Mouse (Mus musculus): ENCODE data around the gene Dnm3. TPM values are rescaled to one million over a fixed set of nuclear protein-coding genes. Genes with fewer than 3 reads are reported as not detected.

The Dnm3 gene
- polyA plus RNA-seq, 1 experiment from 2014 or later: 21.1 TPM

- H3K4me3 ChIP-seq: no peak overlapping the region
These were observed 403.0 kb downstream of the Dnm3 start for GRCm38 (mm10) chr1:162074626-162075410.

GRCm38 (mm10) chr1:162072917-162073578 is 404.8 kb downstream of the Dnm3 start:
- peak; percentile 79; the same call in 1 of the 2 replicates for ATAC-seq (ENCODE audit: insufficient number of reproducible peaks, insufficient read depth, low FRiP score, low TSS enrichment)
- H3K4me2 ChIP-seq (replicated peaks): no peak overlapping the region
- no peaks in the 10 kb centered on the region for H3K27me3 ChIP-seq
- no peaks in the 10 kb centered on the region for H3K9me3 ChIP-seq
- H3K9ac ChIP-seq: no peak overlapping the region
- peaks cover 48% of the 10 kb centered on the region for H3K4me1 ChIP-seq
- peak overlapping the region; percentile 97 for H3K27ac ChIP-seq
- no peak overlapping the region for H3K4me3 ChIP-seq
- 25% methylated on average over 7 of the region's 7 CpGs for WGBS
- H3K36me3 ChIP-seq: no peaks in the 10 kb centered on the region

More at GRCm38 (mm10) chr1:162074626-162075410, 403.0 kb downstream of the Dnm3 start:
- Histone ChIP-seq H3K4me2 (replicated peaks) (peak overlapping the region; percentile 20; the same call in 1 of the 2 replicates), H3K9ac (no peak overlapping the region), H3K4me1 (peaks cover 49% of the 10 kb centered on the region), H3K27me3 (no peaks in the 10 kb centered on the region), H3K36me3 (no peaks in the 10 kb centered on the region), H3K27ac (peak overlapping the region; percentile 97), H3K9me3 (no peaks in the 10 kb centered on the region)
- no peak for ATAC-seq (ENCODE audit: insufficient number of reproducible peaks, insufficient read depth, low FRiP score, low TSS enrichment)
- WGBS: 30% methylated on average over 17 of the region's 17 CpGs

GRCm38 (mm10) chr1:162053608-162054007 is 424.2 kb downstream of the Dnm3 start:
- Histone ChIP-seq H3K27me3 (no peaks in the 10 kb centered on the region), H3K36me3 (no peaks in the 10 kb centered on the region), H3K4me1 (peaks cover 16% of the 10 kb centered on the region), H3K9me3 (no peaks in the 10 kb centered on the region), H3K9ac (no peak overlapping the region), H3K27ac (peak overlapping the region; percentile 92), H3K4me2 (replicated peaks) (no peak overlapping the region), H3K4me3 (no peak overlapping the region)
- ATAC-seq (ENCODE audit: insufficient number of reproducible peaks, insufficient read depth, low FRiP score, low TSS enrichment): no peak
- WGBS: 15% methylated on average over 6 of the region's 6 CpGs

GRCm38 (mm10) chr1:162053186-162053585 is 424.6 kb downstream of the Dnm3 start:
- H3K9ac ChIP-seq: no peak overlapping the region
- no peak for ATAC-seq (ENCODE audit: insufficient number of reproducible peaks, insufficient read depth, low FRiP score, low TSS enrichment)
- no peak overlapping the region for H3K4me2 ChIP-seq (replicated peaks)

GRCm38 (mm10) chr1:162052755-162053154 is 425.1 kb downstream of the Dnm3 start:
- Histone ChIP-seq H3K27ac (peak overlapping the region; percentile 92), H3K36me3 (no peaks in the 10 kb centered on the region), H3K4me3 (no peak overlapping the region), H3K4me1 (peaks cover 16% of the 10 kb centered on the region), H3K4me2 (replicated peaks) (no peak overlapping the region), H3K9ac (no peak overlapping the region), H3K27me3 (no peaks in the 10 kb centered on the region), H3K9me3 (no peaks in the 10 kb centered on the region)
- 61% methylated on average over 6 of the region's 6 CpGs for WGBS
- ATAC-seq (ENCODE audit: insufficient number of reproducible peaks, insufficient read depth, low FRiP score, low TSS enrichment): no peak

More at GRCm38 (mm10) chr1:162053186-162053585, 424.6 kb downstream of the Dnm3 start:
- no peak overlapping the region for H3K4me3 ChIP-seq
- WGBS: 29% methylated on average over 7 of the region's 7 CpGs
- H3K9me3 ChIP-seq: no peaks in the 10 kb centered on the region
- H3K4me1 ChIP-seq: peaks cover 16% of the 10 kb centered on the region
- H3K27me3 ChIP-seq: no peaks in the 10 kb centered on the region
- H3K27ac ChIP-seq: peak overlapping the region; percentile 92
- no peaks in the 10 kb centered on the region for H3K36me3 ChIP-seq

GRCm38 (mm10) chr1:162052138-162052537 is 425.7 kb downstream of the Dnm3 start:
- H3K4me2 ChIP-seq (replicated peaks): no peak overlapping the region
- no peaks in the 10 kb centered on the region for H3K36me3 ChIP-seq
- H3K9me3 ChIP-seq: no peaks in the 10 kb centered on the region
- H3K4me1 ChIP-seq: peaks cover 16% of the 10 kb centered on the region
- no peaks in the 10 kb centered on the region for H3K27me3 ChIP-seq
- WGBS: 64% methylated on average over 7 of the region's 7 CpGs
- no peak overlapping the region for H3K4me3 ChIP-seq
- no peak for ATAC-seq (ENCODE audit: insufficient number of reproducible peaks, insufficient read depth, low FRiP score, low TSS enrichment)
- H3K9ac ChIP-seq: no peak overlapping the region
- peak overlapping the region; percentile 92 for H3K27ac ChIP-seq

- H3K27me3 ChIP-seq: no peaks in the 10 kb centered on the region
- 88% methylated on average over 4 of the region's 4 CpGs for WGBS
These were observed 426.1 kb downstream of the Dnm3 start for GRCm38 (mm10) chr1:162051710-162052109.

GRCm38 (mm10) chr1:162047673-162048072 is 430.2 kb downstream of the Dnm3 start:
- 83% methylated on average over 7 of the region's 7 CpGs for WGBS
- Histone ChIP-seq H3K27ac (0 out of 2 replicates have a peak overlapping the region, but pooled peaks have one; percentile 23), H3K4me3 (no peak overlapping the region), H3K9me3 (no peaks in the 10 kb centered on the region), H3K36me3 (no peaks in the 10 kb centered on the region), H3K27me3 (no peaks in the 10 kb centered on the region), H3K4me1 (peaks cover 31% of the 10 kb centered on the region), H3K4me2 (replicated peaks) (no peak overlapping the region), H3K9ac (no peak overlapping the region)
- no peak for ATAC-seq (ENCODE audit: insufficient number of reproducible peaks, insufficient read depth, low FRiP score, low TSS enrichment)

More at GRCm38 (mm10) chr1:162051710-162052109, 426.1 kb downstream of the Dnm3 start:
- no peak overlapping the region for H3K9ac ChIP-seq
- H3K4me2 ChIP-seq (replicated peaks): no peak overlapping the region
- no peaks in the 10 kb centered on the region for H3K9me3 ChIP-seq
- H3K36me3 ChIP-seq: no peaks in the 10 kb centered on the region
- H3K4me3 ChIP-seq: no peak overlapping the region
- H3K27ac ChIP-seq: peak overlapping the region; percentile 92
- ATAC-seq (ENCODE audit: insufficient number of reproducible peaks, insufficient read depth, low FRiP score, low TSS enrichment): no peak
- H3K4me1 ChIP-seq: peaks cover 16% of the 10 kb centered on the region

- H3K4me3 ChIP-seq: no peak overlapping the region
- no peaks in the 10 kb centered on the region for H3K27me3 ChIP-seq
- no peak overlapping the region for H3K9ac ChIP-seq
- no peaks in the 10 kb centered on the region for H3K9me3 ChIP-seq
- H3K27ac ChIP-seq: peak overlapping the region; percentile 96
- WGBS: 24% methylated on average over 8 of the region's 8 CpGs
- no peaks in the 10 kb centered on the region for H3K36me3 ChIP-seq
- ATAC-seq (ENCODE audit: insufficient number of reproducible peaks, insufficient read depth, low FRiP score, low TSS enrichment): peak; percentile 80
- peaks cover 37% of the 10 kb centered on the region for H3K4me1 ChIP-seq
- H3K4me2 ChIP-seq (replicated peaks): no peak overlapping the region
These were observed 433.8 kb downstream of the Dnm3 start for GRCm38 (mm10) chr1:162043788-162044717.

GRCm38 (mm10) chr1:162043216-162043615 is 434.6 kb downstream of the Dnm3 start:
- Histone ChIP-seq H3K27me3 (no peaks in the 10 kb centered on the region), H3K4me2 (replicated peaks) (no peak overlapping the region), H3K9me3 (no peaks in the 10 kb centered on the region), H3K9ac (no peak overlapping the region), H3K27ac (peak overlapping the region; percentile 96), H3K36me3 (no peaks in the 10 kb centered on the region), H3K4me3 (no peak overlapping the region), H3K4me1 (peaks cover 40% of the 10 kb centered on the region)
- no peak for ATAC-seq (ENCODE audit: insufficient number of reproducible peaks, insufficient read depth, low FRiP score, low TSS enrichment)
- WGBS: 86% methylated on average over 1 of the region's 1 CpGs

- H3K9ac ChIP-seq: no peak overlapping the region
- 47% methylated on average over 5 of the region's 5 CpGs for WGBS
- H3K4me2 ChIP-seq (replicated peaks): no peak overlapping the region
- peak overlapping the region; percentile 96 for H3K27ac ChIP-seq
- no peak overlapping the region for H3K4me3 ChIP-seq
- peaks cover 48% of the 10 kb centered on the region for H3K4me1 ChIP-seq
- no peaks in the 10 kb centered on the region for H3K36me3 ChIP-seq
- ATAC-seq (ENCODE audit: insufficient number of reproducible peaks, insufficient read depth, low FRiP score, low TSS enrichment): no peak
- H3K9me3 ChIP-seq: no peaks in the 10 kb centered on the region
- H3K27me3 ChIP-seq: no peaks in the 10 kb centered on the region
These were observed 435.4 kb downstream of the Dnm3 start for GRCm38 (mm10) chr1:162042384-162042783.

Data from embryonic facial prominence, embryonic 12.5 days (tissue).